Mouse (Mus musculus) CH12.LX (cell line): ENCODE measurements around the gene Gm20388. TPM values are rescaled to one million over a fixed set of nuclear protein-coding genes. Genes with fewer than 3 reads are reported as not detected.

Experiments used
- DNase-seq: peaks from one replicate; pipeline ENCODE4 v3.0.0-alpha.2; 2013; ENCODE audit errors: extremely low read depth
- H3K27ac ChIP-seq: 2 replicates; pipeline ENCODE4 v1.5.1; 2012; ENCODE audit warnings: low read depth, mild to moderate bottlenecking, control low read depth, moderate library complexity; ENCODE audit not compliant: insufficient read depth
- H3K27me3 ChIP-seq: replicated peaks from 2 replicates; pipeline ENCODE3; 2012; ENCODE audit warnings: inconsistent platforms
- H3K36me3 ChIP-seq, 2 experiments: replicated peaks in 1 of 2; 2 replicates each; pipeline versions ENCODE3 to v1.6.1; 2012; ENCODE audit warnings: inconsistent platforms in 1 of 2, low read length in 1 of 2, mild to moderate bottlenecking in 1 of 2, mixed read lengths in 1 of 2, moderate library complexity in 1 of 2; ENCODE audit not compliant: control insufficient read depth in 1 of 2, insufficient read depth in 1 of 2
- H3K4me1 ChIP-seq, 2 experiments: 2 replicates each; pipeline ENCODE4 v1.6.1; 2012; ENCODE audit warnings: inconsistent platforms in 1 of 2, moderate library complexity in 1 of 2; ENCODE audit not compliant: insufficient read depth in 2 of 2, control insufficient read depth in 1 of 2
- H3K4me2 ChIP-seq: 2 replicates; pipeline ENCODE4 v1.6.1; 2012; ENCODE audit warnings: low read depth, mild to moderate bottlenecking, control low read depth; ENCODE audit not compliant: poor library complexity, insufficient read depth, severe bottlenecking
- H3K4me3 ChIP-seq, 3 experiments: fragments of 150-350 bp in 1 of 3; sonication (generic) in 1 of 3; replicated peaks in 1 of 3; 2 replicates each; pipeline versions ENCODE3 to v1.5.1; 2011 to 2012; ENCODE audit warnings: low read depth in 2 of 3, low read length in 2 of 3, mild to moderate bottlenecking in 2 of 3, moderate library complexity in 2 of 3, control low read depth in 1 of 3, improper control_type of control experiment in 1 of 3, inconsistent platforms in 1 of 3, mixed read lengths in 1 of 3; ENCODE audit not compliant: poor library complexity in 1 of 3
- H3K79me2 ChIP-seq: replicated peaks from 2 replicates; pipeline ENCODE4 v1.6.1; 2012; ENCODE audit warnings: mild to moderate bottlenecking, moderate library complexity; ENCODE audit not compliant: control insufficient read depth, poor library complexity, insufficient read depth, severe bottlenecking; ENCODE audit errors: extremely low read depth
- H3K9ac ChIP-seq: 2 replicates; pipeline ENCODE4 v1.6.1; 2012; ENCODE audit warnings: low read depth, mild to moderate bottlenecking, control low read depth, moderate library complexity; ENCODE audit not compliant: insufficient read depth
- H3K9me3 ChIP-seq: replicated peaks from 2 replicates; pipeline ENCODE3; 2012; ENCODE audit warnings: low read length, inconsistent platforms, mixed read lengths
- CHD1 ChIP-seq: IDR thresholded peaks from 2 replicates; pipeline ENCODE4 v1.6.1; 2012; ENCODE audit warnings: low read depth, low read length, improper control_type of control experiment, inconsistent platforms
- CHD2 ChIP-seq: IDR thresholded peaks from 2 replicates; pipeline ENCODE4 v1.6.1; 2011; ENCODE audit warnings: low read length, improper control_type of control experiment
- CTCF ChIP-seq, 2 experiments: IDR thresholded peaks in 1 of 2; conservative IDR thresholded peaks in 1 of 2; 2 replicates each; pipeline ENCODE4 v1.5.1; 2011 to 2012; ENCODE audit warnings: low read depth in 2 of 2, low read length in 2 of 2, improper control_type of control experiment in 1 of 2, inconsistent platforms in 1 of 2, mild to moderate bottlenecking in 1 of 2, moderate library complexity in 1 of 2
- E2F4 ChIP-seq: IDR thresholded peaks from 2 replicates; pipeline ENCODE4 v1.6.1; 2011; ENCODE audit warnings: low read depth, low read length, improper control_type of control experiment; ENCODE audit not compliant: insufficient replicate concordance
- EP300 ChIP-seq: IDR thresholded peaks from 2 replicates; pipeline ENCODE4 v1.6.1; 2011; ENCODE audit warnings: low read length, improper control_type of control experiment
- GABPA ChIP-seq: IDR thresholded peaks from 2 replicates; pipeline ENCODE4 v1.6.1; 2012; ENCODE audit warnings: low read depth, low read length, improper control_type of control experiment, inconsistent platforms; ENCODE audit not compliant: insufficient replicate concordance
- JUN ChIP-seq: IDR thresholded peaks from 2 replicates; pipeline ENCODE4 v1.6.1; 2011; ENCODE audit warnings: low read depth, mild to moderate bottlenecking, low read length, improper control_type of control experiment, moderate library complexity; ENCODE audit not compliant: insufficient read depth
- JUND ChIP-seq: conservative IDR thresholded peaks from 2 replicates; pipeline ENCODE4 v1.6.1; 2011; ENCODE audit warnings: low read depth, low read length, improper control_type of control experiment
- MAFK ChIP-seq: IDR thresholded peaks from 2 replicates; pipeline ENCODE4 v1.6.1; 2011; ENCODE audit warnings: low read length, improper control_type of control experiment; ENCODE audit not compliant: insufficient replicate concordance
- MAX ChIP-seq: IDR thresholded peaks from 2 replicates; pipeline ENCODE4 v1.6.1; 2011; ENCODE audit warnings: low read length, improper control_type of control experiment
- MAZ ChIP-seq: IDR thresholded peaks from 2 replicates; pipeline ENCODE4 v1.6.1; 2012; ENCODE audit warnings: low read depth, mild to moderate bottlenecking, inconsistent platforms, low read length, improper control_type of control experiment, moderate library complexity
- MEF2A ChIP-seq: IDR thresholded peaks from 2 replicates; pipeline ENCODE4 v1.6.1; 2014; ENCODE audit warnings: low read depth, mild to moderate bottlenecking, inconsistent platforms, low read length, improper control_type of control experiment, borderline replicate concordance
- NELFE ChIP-seq: IDR thresholded peaks from 2 replicates; pipeline ENCODE4 v1.6.1; 2011; ENCODE audit warnings: low read depth, low read length, improper control_type of control experiment
- POLR2AphosphoS2 ChIP-seq: IDR thresholded peaks from 2 replicates; pipeline ENCODE4 v1.6.1; 2011; ENCODE audit warnings: low read depth, low read length, improper control_type of control experiment
- RAD21 ChIP-seq: IDR thresholded peaks from 2 replicates; pipeline ENCODE4 v1.6.1; 2011; ENCODE audit warnings: low read depth, mild to moderate bottlenecking, low read length, improper control_type of control experiment, moderate library complexity
- RCOR1 ChIP-seq: conservative IDR thresholded peaks from 2 replicates; pipeline ENCODE4 v1.6.1; 2012; ENCODE audit warnings: low read depth, mild to moderate bottlenecking, inconsistent platforms, low read length, improper control_type of control experiment
- SIN3A ChIP-seq: IDR thresholded peaks from 2 replicates; pipeline ENCODE4 v1.6.1; 2012; ENCODE audit warnings: low read length, improper control_type of control experiment, inconsistent platforms
- USF1 ChIP-seq: IDR thresholded peaks from 2 replicates; pipeline ENCODE4 v1.6.1; 2014; ENCODE audit warnings: low read depth, mild to moderate bottlenecking, inconsistent platforms, low read length, improper control_type of control experiment
- ZC3H11A ChIP-seq: IDR thresholded peaks from 2 replicates; pipeline ENCODE4 v1.6.1; 2012; ENCODE audit warnings: low read depth, mild to moderate bottlenecking, inconsistent platforms, low read length, improper control_type of control experiment
- dilution Hi-C: fragments of 300-500 bp; cut with MboI; formaldehyde crosslinking; loops from 2 replicates; pipeline ENCODE4 v1.14.3; 2020; ENCODE audit warnings: low sequenced_read_pairs; ENCODE audit not compliant: extremely low pct_unique_long_range_greater_than_20kb, extremely low pct_ligation_motif_present
- in situ Hi-C: fragments of 300-500 bp; cut with MboI; formaldehyde crosslinking; loops from 3 replicates; pipeline ENCODE4 v1.14.3; 2019; ENCODE audit warnings: low sequenced_read_pairs, low pct_ligation_motif_present, low pct_unique_long_range_greater_than_20kb, mixed read lengths
- polyA plus RNA-seq: library from polyadenylated mRNA; unstranded; fragments of >175 nt; gene quantifications from 2 replicates; pipeline ENCODE4 v1.2.1, GENCODE M21; 2012; ENCODE audit warnings: low read depth; ENCODE audit not compliant: insufficient read length
- total RNA-seq, 2 experiments: library from RNA; depleted of rRNA; stranded (reverse); fragments of 300-350 nt in 1 of 2; fragments of >200 nt in 1 of 2; gene quantifications; 2 replicates each; pipeline ENCODE4 v1.2.3; 2012 to 2014

Gm20388 gene
- total and polyA plus RNA-seq, 3 experiments, result 14.8 to 26.3 (median 22.2) TPM

- no peak for DNase-seq
- dilution Hi-C loops, result no loop called here
- Histone ChIP-seq H3K9me3 (no peaks in the 10 kb centered on the region), H3K4me2 (no peak overlapping the region), H3K4me3 (no peak overlapping the region), H3K27me3 (no peaks in the 10 kb centered on the region), H3K9ac (no peak overlapping the region), H3K4me1 (peaks cover 6 to 36% of the 10 kb centered on the region in 2 experiments), H3K36me3 (peaks cover 64 to 95% of the 10 kb centered on the region in 2 experiments), H3K79me2 (peaks cover 37% of the 10 kb centered on the region), H3K27ac (no peak overlapping the region)
- in situ Hi-C loops, result loop anchor here (10.0 kb wide), 2 partner anchors 152 to 202 kb away; partner anchors contain the start of gene Rpl13
- no peak for TF ChIP-seq E2F4
- no peak for TF ChIP-seq MAX
- TF ChIP-seq JUN, result no peak
- no peak for TF ChIP-seq POLR2AphosphoS2
- no peak for TF ChIP-seq RCOR1
- TF ChIP-seq EP300, result no peak
- TF ChIP-seq NELFE, result no peak
- no peak for TF ChIP-seq GABPA
- no peak for TF ChIP-seq SIN3A
- no peak for TF ChIP-seq JUND
- TF ChIP-seq MAFK, result no peak
- no peak for TF ChIP-seq ZC3H11A
- no peak for TF ChIP-seq CHD1
Observed at GRCm38 (mm10) chr8:122903002-122903401, 2992.4 kb downstream of the Gm20388 start.

DNA sequence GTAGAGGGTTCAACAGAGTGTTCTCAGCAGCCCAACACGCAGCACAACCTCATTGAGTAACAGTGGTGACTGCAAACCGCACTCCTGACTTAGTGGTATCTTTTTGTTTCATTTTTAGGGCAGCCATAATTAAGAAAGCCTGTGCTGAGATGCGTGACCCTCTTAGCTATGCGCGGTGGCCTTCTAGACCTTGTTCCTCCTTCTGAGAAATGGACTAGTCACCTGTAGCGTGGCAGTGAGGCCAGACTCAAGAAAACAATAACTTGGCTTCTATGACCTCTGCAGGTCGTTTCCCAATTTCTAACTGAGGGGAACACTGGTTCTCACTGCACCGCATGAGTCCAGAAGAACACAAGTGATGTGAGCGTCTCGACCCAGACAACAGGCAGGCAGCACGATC, 2993.9 kb downstream of the Gm20388 start:
- Histone ChIP-seq H3K27me3 (no peaks in the 10 kb centered on the region), H3K9ac (no peak overlapping the region), H3K4me3 (no peak overlapping the region), H3K4me1 (peaks cover 6 to 39% of the 10 kb centered on the region in 2 experiments), H3K27ac (no peak overlapping the region), H3K4me2 (no peak overlapping the region), H3K79me2 (peaks cover 38% of the 10 kb centered on the region), H3K36me3 (peaks cover 62 to 93% of the 10 kb centered on the region in 2 experiments), H3K9me3 (no peaks in the 10 kb centered on the region)
- peak; percentile 43 for DNase-seq
- TF ChIP-seq USF1, result no peak
- no peak for TF ChIP-seq MAX
- TF ChIP-seq MEF2A, result no peak
- no peak for TF ChIP-seq CTCF (conservative IDR thresholded peaks at IDR 0.05 in 1 of 2, IDR thresholded peaks at IDR 0.05 in 1 of 2; ENCODE audit: low read depth in 2 of 2, low read length in 2 of 2)
- no peak for TF ChIP-seq CHD2
- no peak for TF ChIP-seq POLR2AphosphoS2
- no peak for TF ChIP-seq E2F4
- no peak for TF ChIP-seq EP300
- TF ChIP-seq RAD21, result no peak
- TF ChIP-seq NELFE, result no peak
- TF ChIP-seq MAZ, result no peak
- dilution Hi-C loops, result no loop called here
- in situ Hi-C loops, result loop anchor here (10.0 kb wide), 2 partner anchors 150 to 200 kb away; partner anchors contain the start of gene Rpl13
